Mouse (Mus musculus) large intestine, adult 2 months (tissue): ENCODE measurements around the gene Arhgap10. TPM values are rescaled to one million over a fixed set of nuclear protein-coding genes. Genes with fewer than 3 reads are reported as not detected.

Source experiments
- DNase-seq: peaks from one replicate; pipeline ENCODE4 v3.0.0-alpha.2; 2012; ENCODE audit warnings: low read depth, low spot score
- WGBS: fragments of 180-500 bp; shearing (Covaris S2); methylation state at CpG from one replicate; pipeline ENCODE4 v1.1.7; 2018; 5-methylcytosine and 5-hydroxymethylcytosine counted together
- polyA plus RNA-seq: library from polyadenylated mRNA; depleted of rRNA; stranded (reverse); fragments of >200 nt; gene quantifications from 2 replicates; pipeline ENCODE4 v1.2.3, GENCODE M21; 2012

The Arhgap10 gene
- polyA plus RNA-seq, 1 experiment: 3.7 TPM

- 54% methylated on average over 3 of the region's 3 CpGs for WGBS
- no peak for DNase-seq
Observed at GRCm38 (mm10) chr8:77367091-77367490, 150.7 kb downstream of the Arhgap10 start.

- DNase-seq: no peak
- 83% methylated on average over 4 of the region's 4 CpGs for WGBS
Observed at GRCm38 (mm10) chr8:77366446-77366845, 151.3 kb downstream of the Arhgap10 start.

- 88% methylated on average over 6 of the region's 6 CpGs for WGBS
- no peak for DNase-seq
Observed at GRCm38 (mm10) chr8:77365990-77366389, 151.8 kb downstream of the Arhgap10 start.

- WGBS: 95% methylated on average over 11 of the region's 11 CpGs
- DNase-seq: no peak
Observed at GRCm38 (mm10) chr8:77364472-77364871, 153.3 kb downstream of the Arhgap10 start.

- WGBS: 95% methylated on average over 5 of the region's 5 CpGs
- DNase-seq: no peak
Observed at GRCm38 (mm10) chr8:77360853-77361252, 156.9 kb downstream of the Arhgap10 start.

- DNase-seq: no peak
- 95% methylated on average over 5 of the region's 5 CpGs for WGBS
Observed at GRCm38 (mm10) chr8:77360423-77360822, 157.3 kb downstream of the Arhgap10 start.

GRCm38 (mm10) chr8:77357126-77357525, 160.6 kb downstream of the Arhgap10 start:
- WGBS: 83% methylated on average over 8 of the region's 8 CpGs
- no peak for DNase-seq

GRCm38 (mm10) chr8:77355344-77355743, 162.4 kb downstream of the Arhgap10 start:
- DNase-seq: no peak
- 87% methylated on average over 5 of the region's 5 CpGs for WGBS

GRCm38 (mm10) chr8:77354189-77354588, 163.6 kb downstream of the Arhgap10 start:
- no peak for DNase-seq
- 76% methylated on average over 1 of the region's 1 CpGs for WGBS

GRCm38 (mm10) chr8:77351177-77351860, 166.4 kb downstream of the Arhgap10 start:
- 86% methylated on average over 9 of the region's 9 CpGs for WGBS
- DNase-seq: no peak

- 78% methylated on average over 4 of the region's 4 CpGs for WGBS
- no peak for DNase-seq
Observed at GRCm38 (mm10) chr8:77350121-77350777, 167.5 kb downstream of the Arhgap10 start.

GRCm38 (mm10) chr8:77343916-77344315, 173.8 kb downstream of the Arhgap10 start:
- WGBS: 80% methylated on average over 6 of the region's 6 CpGs
- DNase-seq: no peak

GRCm38 (mm10) chr8:77343335-77343734, 174.4 kb downstream of the Arhgap10 start:
- DNase-seq: no peak
- 91% methylated on average over 3 of the region's 3 CpGs for WGBS

GRCm38 (mm10) chr8:77342144-77342543, 175.6 kb downstream of the Arhgap10 start:
- no peak for DNase-seq
- WGBS: 82% methylated on average over 4 of the region's 4 CpGs

GRCm38 (mm10) chr8:77341329-77341728, 176.4 kb downstream of the Arhgap10 start:
- 76% methylated on average over 9 of the region's 9 CpGs for WGBS
- DNase-seq: no peak

GRCm38 (mm10) chr8:77340046-77340747, 177.6 kb downstream of the Arhgap10 start:
- no peak for DNase-seq
- 89% methylated on average over 6 of the region's 6 CpGs for WGBS

- DNase-seq: no peak
- WGBS: 79% methylated on average over 12 of the region's 12 CpGs
Observed at GRCm38 (mm10) chr8:77337272-77337671, 180.5 kb downstream of the Arhgap10 start.

GRCm38 (mm10) chr8:77331180-77331579, 186.6 kb downstream of the Arhgap10 start:
- 91% methylated on average over 12 of the region's 12 CpGs for WGBS
- no peak for DNase-seq

GRCm38 (mm10) chr8:77330304-77330703, 187.4 kb downstream of the Arhgap10 start:
- 87% methylated on average over 9 of the region's 9 CpGs for WGBS
- DNase-seq: no peak

- DNase-seq: no peak
Observed at GRCm38 (mm10) chr8:77329783-77330182, 188.0 kb downstream of the Arhgap10 start.

GRCm38 (mm10) chr8:77328473-77328872, 189.3 kb downstream of the Arhgap10 start:
- WGBS: 82% methylated on average over 8 of the region's 8 CpGs
- DNase-seq: no peak

More at GRCm38 (mm10) chr8:77329783-77330182, 188.0 kb downstream of the Arhgap10 start:
- WGBS: 86% methylated on average over 4 of the region's 4 CpGs
